Mouse (Mus musculus): ENCODE results near the gene A930018P22Rik.

- no peak for TF ChIP-seq POLR2A (IDR thresholded peaks at IDR 0.05; ENCODE audit: insufficient read depth, low read depth, low read length)
- TF ChIP-seq CTCF (IDR thresholded peaks at IDR 0.05; ENCODE audit: insufficient read depth, low read depth, low read length): no peak
Measured at GRCm38 (mm10) chr2:104134150-104135056, 11.8 kb downstream of the A930018P22Rik start.
